Mouse (Mus musculus) kidney, adult 2 months (tissue): Measurements from ENCODE around the gene Olfr266.

Experiments used
- CTCF ChIP-seq: fragments of 200-500 bp; conservative IDR thresholded peaks from 2 replicates; pipeline ENCODE4 v1.5.1; 2011; ENCODE audit warnings: low read depth, mild to moderate bottlenecking, control low read depth, low read length, moderate library complexity, mixed read lengths; ENCODE audit not compliant: insufficient read depth, insufficient read length
- POLR2A ChIP-seq: fragments of 200-500 bp; IDR thresholded peaks from one replicate; pipeline ENCODE4 v1.6.1; 2011; ENCODE audit warnings: low read depth, low read length, control low read depth

DNA sequence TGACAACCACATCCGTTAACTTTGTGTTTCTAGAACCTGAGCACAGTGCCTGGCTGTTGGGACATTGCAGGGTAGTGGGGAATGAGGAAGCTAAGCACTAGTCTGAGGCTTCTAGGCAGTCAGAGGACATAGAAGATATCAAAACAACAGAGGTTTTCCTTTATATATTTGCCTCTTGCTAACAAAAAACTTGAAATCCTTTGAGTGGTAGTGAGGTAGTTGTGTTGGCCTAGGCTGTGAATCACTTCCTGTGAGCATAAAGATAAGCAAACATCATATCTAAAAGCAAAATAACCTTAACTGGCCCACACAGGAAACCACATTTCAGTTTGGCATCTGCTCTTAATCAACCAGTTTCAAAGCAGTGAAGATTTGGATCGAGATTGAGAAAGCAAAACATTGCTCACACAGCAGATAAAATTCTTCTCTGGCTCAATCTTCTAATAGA lies 37.6 kb downstream of the Olfr266 start:
- TF ChIP-seq POLR2A (no peak), CTCF (no peak)
